Mouse (Mus musculus): Measurements from ENCODE around the gene Phf21a. TPM values are rescaled to one million over a fixed set of nuclear protein-coding genes. Genes with fewer than 3 reads are reported as not detected.
A peak's percentile ranks its signal among the peaks of the same experiment; 100 is the strongest.

Gene Phf21a
- polyA plus RNA-seq, 1 experiment = 36.8 TPM

- Histone ChIP-seq H3K27ac (ENCODE audit: insufficient read depth, low read depth, low read length) (peak overlapping the region; percentile 62), H3K36me3 (ENCODE audit: control insufficient read depth, insufficient read depth, low read length) (peaks cover 2% of the 10 kb centered on the region), H3K4me3 (ENCODE audit: insufficient read depth, low read depth, low read length) (no peak overlapping the region), H3K4me1 (ENCODE audit: control insufficient read depth, insufficient read depth, low read length) (peaks cover 14% of the 10 kb centered on the region; the same call in 1 of the 2 replicates), H3K27me3 (replicated peaks; ENCODE audit: control insufficient read depth, insufficient read depth, low read length) (no peaks in the 10 kb centered on the region)
- 68% methylated on average over 18 of the region's 18 CpGs for WGBS
- DNase-seq = peak; percentile 83
- TF ChIP-seq POLR2A (IDR thresholded peaks at IDR 0.05; ENCODE audit: low read depth, low read length) (no peak), CTCF (conservative IDR thresholded peaks at IDR 0.05; ENCODE audit: insufficient read depth, insufficient read length, low read depth, low read length) (no peak)
Measured at GRCm38 (mm10) chr2:92408309-92409045, 315.6 kb downstream of the Phf21a start.

GRCm38 (mm10) chr2:92411705-92412104 lies 318.8 kb downstream of the Phf21a start:
- H3K4me1 ChIP-seq (ENCODE audit: control insufficient read depth, insufficient read depth, low read length) = peaks cover 11% of the 10 kb centered on the region; the same call in 1 of the 2 replicates
- no peaks in the 10 kb centered on the region for H3K27me3 ChIP-seq (replicated peaks; ENCODE audit: control insufficient read depth, insufficient read depth, low read length)
- peak overlapping the region; percentile 29; the same call in 1 of the 2 replicates for H3K27ac ChIP-seq (ENCODE audit: insufficient read depth, low read depth, low read length)
- peak; percentile 55 for DNase-seq
- H3K4me3 ChIP-seq (ENCODE audit: insufficient read depth, low read depth, low read length) = no peak overlapping the region
- 68% methylated on average over 10 of the region's 10 CpGs for WGBS
- H3K36me3 ChIP-seq (ENCODE audit: control insufficient read depth, insufficient read depth, low read length) = peaks cover 4% of the 10 kb centered on the region
- no peak for TF ChIP-seq POLR2A (IDR thresholded peaks at IDR 0.05; ENCODE audit: low read depth, low read length)
- TF ChIP-seq CTCF (conservative IDR thresholded peaks at IDR 0.05; ENCODE audit: insufficient read depth, insufficient read length, low read depth, low read length) = no peak

Other genes starting within 250 kb of the Phf21a start
- gene Chrm4, start 165.9 kb upstream of the Phf21a start, polyA plus RNA-seq (2012; rRNA removed) = 0.11 TPM in 1 of 2 replicates, not detected in the other
- gene Mdk, start 160.8 kb upstream of the Phf21a start, polyA plus RNA-seq (2012; rRNA removed) = 76.0 and 80.1 TPM in 2 replicates
- gene Gm9821, start 147.4 kb upstream of the Phf21a start, polyA plus RNA-seq (2012; rRNA removed) = not detected in 2 replicates
- gene Dgkz, start 117.3 kb upstream of the Phf21a start, polyA plus RNA-seq (2012; rRNA removed) = 106 and 119 TPM in 2 replicates
- 6.7 and 8.9 TPM in 2 replicates for gene Creb3l1, start 68.6 kb upstream of the Phf21a start, polyA plus RNA-seq (2012; rRNA removed)

Measured in kidney, adult 2 months (tissue).